Mouse (Mus musculus): ENCODE measurements around the gene Olfr715. TPM values are rescaled to one million over a fixed set of nuclear protein-coding genes. Genes with fewer than 3 reads are reported as not detected.
"Not testable (repeated sequence)": the region's sequence is repeated elsewhere in the genome, so short reads cannot be mapped to it uniquely, and the experiment has no call there.

Olfr715 gene
- polyA plus RNA-seq (2017; shearing (Covaris generic)) = not detected

- ATAC-seq = not testable (repeated sequence)
Observed at GRCm38 (mm10) chr7:107130983-107131382, at the start of gene Olfr715. Gene Olfr715 (minus strand): TSS chr7:107131083.

- ATAC-seq = no peak
Observed at GRCm38 (mm10) chr7:107180406-107180805, 49.5 kb upstream of the Olfr715 start.

GRCm38 (mm10) chr7:107166690-107167089 lies 35.8 kb upstream of the Olfr715 start, which contains the start of gene Nlrp14:
Gene Nlrp14 (plus strand): TSS chr7:107166990.
- ATAC-seq = no peak

GRCm38 (mm10) chr7:107138027-107138426 lies 7.1 kb upstream of the Olfr715 start, which contains the start of gene Olfr716:
Gene Olfr716 (plus strand): TSS chr7:107138327.
- ATAC-seq = not testable (repeated sequence)

GRCm38 (mm10) chr7:107110269-107110668 lies 20.6 kb downstream of the Olfr715 start, which contains the start of gene Olfr715b:
Gene Olfr715b (minus strand): TSS chr7:107110369.
- not testable (repeated sequence) for ATAC-seq

GRCm38 (mm10) chr7:107092920-107093319 lies 38.0 kb downstream of the Olfr715 start, which contains the start of gene Olfr17:
Gene Olfr17 (plus strand): TSS chr7:107093220.
- no peak for ATAC-seq

Other genes starting within 250 kb of the Olfr715 start
- not detected for gene Olfr706, start 242.9 kb downstream of the Olfr715 start, polyA plus RNA-seq (2017; shearing (Covaris generic))
- not detected for gene Olfr707, start 229.8 kb downstream of the Olfr715 start, polyA plus RNA-seq (2017; shearing (Covaris generic))
- gene Olfr1532-ps1, start 223.1 kb downstream of the Olfr715 start, polyA plus RNA-seq (2017; shearing (Covaris generic)) = not detected
- not detected for gene Olfr709-ps1, start 198.9 kb downstream of the Olfr715 start, polyA plus RNA-seq (2017; shearing (Covaris generic))
- not detected for gene Olfr710, start 182.8 kb downstream of the Olfr715 start, polyA plus RNA-seq (2017; shearing (Covaris generic))
- not detected for gene Olfr6, start 167.1 kb downstream of the Olfr715 start, polyA plus RNA-seq (2017; shearing (Covaris generic))
- not detected for gene Olfr711, start 155.6 kb downstream of the Olfr715 start, polyA plus RNA-seq (2017; shearing (Covaris generic))
- not detected for gene Olfr2, start 125.0 kb downstream of the Olfr715 start, polyA plus RNA-seq (2017; shearing (Covaris generic))
- gene Olfr713, start 99.9 kb downstream of the Olfr715 start, polyA plus RNA-seq (2017; shearing (Covaris generic)) = not detected
- not detected for gene Olfr714, start 60.1 kb downstream of the Olfr715 start, polyA plus RNA-seq (2017; shearing (Covaris generic))
- gene Olfr17, start 37.9 kb downstream of the Olfr715 start, polyA plus RNA-seq (2017; shearing (Covaris generic)) = not detected
- gene Olfr715b, start 20.7 kb downstream of the Olfr715 start, polyA plus RNA-seq (2017; shearing (Covaris generic)) = under 1 TPM in 1 of 3 experiments, not detected in 2; 0.17 TPM
- not detected for gene Olfr716, start 7.2 kb upstream of the Olfr715 start, polyA plus RNA-seq (2017; shearing (Covaris generic))
- not detected for gene Nlrp14, start 35.9 kb upstream of the Olfr715 start, polyA plus RNA-seq (2017; shearing (Covaris generic))
- gene Rbmxl2, start 78.4 kb upstream of the Olfr715 start, polyA plus RNA-seq (2017; shearing (Covaris generic)) = not detected
- gene Syt9, start 239.6 kb upstream of the Olfr715 start, polyA plus RNA-seq (2017; shearing (Covaris generic)) = not detected

Data from inflammation-experienced regulatory T-cells, adult 6 months (primary cell).